Mouse (Mus musculus) frontal cortex, adult (tissue): ENCODE results near the gene Sugct.
"Not testable (repeated sequence)": the region's sequence is repeated elsewhere in the genome, so short reads cannot be mapped to it uniquely, and the experiment has no call there.

Experiments
- ATAC-seq: cut with Nextera tagmentation; 2 replicates; pipeline ENCODE4 v1.9.2; 2017; ENCODE audit warnings: mild to moderate bottlenecking, moderate library complexity, mixed read lengths; ENCODE audit not compliant: low TSS enrichment

The Sugct gene

GRCm38 (mm10) chr13:17604670-17605069, 90.7 kb downstream of the Sugct start:
- no peak for ATAC-seq

- no peak for ATAC-seq
Observed at GRCm38 (mm10) chr13:17603756-17604155, 91.6 kb downstream of the Sugct start.

- ATAC-seq, result no peak
Observed at GRCm38 (mm10) chr13:17585267-17585913, 110.0 kb downstream of the Sugct start.

GRCm38 (mm10) chr13:17584804-17585203, 110.5 kb downstream of the Sugct start:
- ATAC-seq, result peak; percentile 96

- ATAC-seq, result peak; percentile 97
Observed at GRCm38 (mm10) chr13:17581684-17582083, 113.7 kb downstream of the Sugct start.

- ATAC-seq, result no peak
Observed at GRCm38 (mm10) chr13:17559357-17559756, 136.0 kb downstream of the Sugct start.

GRCm38 (mm10) chr13:17536341-17536740, 159.0 kb downstream of the Sugct start:
- ATAC-seq, result no peak

GRCm38 (mm10) chr13:17534871-17535270, 160.5 kb downstream of the Sugct start:
- ATAC-seq, result no peak

- no peak for ATAC-seq
Observed at GRCm38 (mm10) chr13:17534469-17534868, 160.9 kb downstream of the Sugct start.

- ATAC-seq, result peak; percentile 57
Observed at GRCm38 (mm10) chr13:17511184-17511778, 184.1 kb downstream of the Sugct start.

GRCm38 (mm10) chr13:17494936-17495335, 200.4 kb downstream of the Sugct start:
- ATAC-seq, result peak; percentile 98

GRCm38 (mm10) chr13:17494056-17494574, 201.2 kb downstream of the Sugct start:
- no peak for ATAC-seq

GRCm38 (mm10) chr13:17457981-17458380, 237.4 kb downstream of the Sugct start:
- ATAC-seq, result not testable (repeated sequence)

- ATAC-seq, result peak; percentile 90
Observed at GRCm38 (mm10) chr13:17432139-17432916, 263.0 kb downstream of the Sugct start.

GRCm38 (mm10) chr13:17421875-17422274, 273.5 kb downstream of the Sugct start:
- no peak for ATAC-seq

- ATAC-seq, result no peak
Observed at GRCm38 (mm10) chr13:17420557-17420956, 274.8 kb downstream of the Sugct start.

- no peak for ATAC-seq
Observed at GRCm38 (mm10) chr13:17342836-17343235, 352.5 kb downstream of the Sugct start.

GRCm38 (mm10) chr13:17335885-17336540, 359.3 kb downstream of the Sugct start:
- ATAC-seq, result no peak

GRCm38 (mm10) chr13:17326863-17327262, 368.5 kb downstream of the Sugct start:
- ATAC-seq, result peak; percentile 31; the same call in 1 of the 2 replicates

- ATAC-seq, result no peak
Observed at GRCm38 (mm10) chr13:17301590-17301989, 393.8 kb downstream of the Sugct start.

- ATAC-seq, result peak; percentile 55
Observed at GRCm38 (mm10) chr13:17297462-17298005, 397.8 kb downstream of the Sugct start.

- ATAC-seq, result no peak
Observed at GRCm38 (mm10) chr13:17296912-17297311, 398.4 kb downstream of the Sugct start.
